ENCODE assay signal across 9 mouse cellular contexts in the genomic region with DNA sequence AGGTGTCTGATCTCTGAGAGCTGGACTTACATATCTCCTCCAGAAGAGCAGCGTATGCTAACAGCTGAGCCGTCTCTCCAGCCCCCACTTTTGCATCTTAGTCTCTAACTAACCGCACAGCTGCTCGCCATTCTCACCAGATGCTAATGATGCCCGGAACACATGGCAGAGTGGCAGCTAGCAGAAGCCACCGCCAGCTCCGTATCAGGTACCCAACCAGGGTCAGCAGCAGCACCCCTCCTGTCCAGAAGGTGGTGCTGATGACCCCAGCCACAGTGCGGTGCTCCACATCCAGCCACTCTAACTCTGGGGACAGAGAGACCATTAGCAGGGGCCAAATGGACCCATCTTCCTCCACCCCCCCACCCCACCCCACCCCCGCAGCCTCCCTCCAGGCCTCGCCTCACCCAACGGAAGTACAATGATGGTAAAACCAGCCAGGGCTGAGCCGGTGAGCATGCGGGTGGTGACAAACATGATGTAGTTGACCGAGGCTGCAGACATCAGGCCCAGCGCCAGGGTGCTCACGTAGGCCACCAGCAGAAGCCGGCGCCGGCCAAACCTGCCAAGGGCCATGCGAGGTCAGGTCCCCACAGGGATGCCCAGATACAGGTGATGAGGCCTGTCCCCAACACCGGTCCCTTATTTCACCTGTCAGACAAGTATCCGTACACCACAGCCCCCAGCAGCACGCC. TPM values are rescaled to one million over a fixed set of nuclear protein-coding genes. Genes with fewer than 3 reads are reported as not detected.
DNase-seq lines count a peak whose midpoint lies in the region; ATAC-seq and TF ChIP-seq lines count a peak whose summit lies in the region.
"Had no signal": no experiment of that assay in that cellular context is flagged by ENCODE, and none has a peak within 500 bp of the region (broad histone marks: within the 10 kb centered on the region; RNA-seq: fewer than 3 reads in every experiment).

No protein-coding gene starts in this region.

- no peaks in the 10 kb centered on the region for H3K36me3 ChIP-seq in lung, embryonic 16.5 days (ENCODE audit: control insufficient read depth, insufficient read depth, low read length)
- no peaks in the 10 kb centered on the region for H3K36me3 ChIP-seq in forebrain, embryonic 13.5 days (ENCODE audit: poor library complexity, severe bottlenecking)
- H3K36me3 ChIP-seq in midbrain, postnatal 0 days (ENCODE audit: insufficient read depth, low read length), result no peaks in the 10 kb centered on the region

- H3K27ac ChIP-seq in lung, embryonic 16.5 days (ENCODE audit: low read length), result no peak overlapping the region
- H3K27ac ChIP-seq in forebrain, embryonic 13.5 days, result no peak overlapping the region
- no peak overlapping the region for H3K27ac ChIP-seq in midbrain, postnatal 0 days (ENCODE audit: low read depth, low read length)

- H3K9me3 ChIP-seq in lung, embryonic 16.5 days (ENCODE audit: control insufficient read depth, low read length), result no peaks in the 10 kb centered on the region
- H3K9me3 ChIP-seq in forebrain, embryonic 13.5 days (replicated peaks), result no peaks in the 10 kb centered on the region
- H3K9me3 ChIP-seq in midbrain, postnatal 0 days (ENCODE audit: low read length), result no peaks in the 10 kb centered on the region

- H3K27me3 ChIP-seq in lung, embryonic 16.5 days (ENCODE audit: control insufficient read depth, insufficient read depth, low read depth, low read length), result peaks cover 2% of the 10 kb centered on the region; the same call in 1 of the 2 replicates
- peaks cover 8% of the 10 kb centered on the region for H3K27me3 ChIP-seq in forebrain, embryonic 13.5 days
- H3K27me3 ChIP-seq in midbrain, postnatal 0 days (ENCODE audit: insufficient read depth, low read length), result no peaks in the 10 kb centered on the region

- peak; percentile 53 for ATAC-seq in lung, embryonic 16.5 days (ENCODE audit: low read depth)
- ATAC-seq in forebrain, embryonic 13.5 days, result peak; percentile 73
- peak; percentile 55 for ATAC-seq in midbrain, postnatal 0 days (ENCODE audit: low FRiP score)
- ATAC-seq in megakaryocyte, adult 5-6 weeks (ENCODE audit: poor library complexity, severe bottlenecking), result no peak

- H3K9ac ChIP-seq in lung, embryonic 16.5 days (ENCODE audit: low read length), result no peak overlapping the region
- no peak overlapping the region for H3K9ac ChIP-seq in forebrain, embryonic 13.5 days
- no peak overlapping the region for H3K9ac ChIP-seq in midbrain, postnatal 0 days (replicated peaks; ENCODE audit: low read length, poor library complexity, severe bottlenecking)

- peak; percentile 68 for TF ChIP-seq CTCF in midbrain, postnatal 0 days (IDR thresholded peaks at IDR 0.05)

- WGBS in lung, embryonic 16.5 days, result 16% methylated on average over 23 of the region's 23 CpGs
- WGBS in forebrain, embryonic 13.5 days, result 25% methylated on average over 23 of the region's 23 CpGs
- 26% methylated on average over 23 of the region's 23 CpGs for WGBS in midbrain, postnatal 0 days

- peaks cover 3% of the 10 kb centered on the region for H3K4me1 ChIP-seq in lung, embryonic 16.5 days (replicated peaks; ENCODE audit: control insufficient read depth, insufficient read depth, low read length)
- H3K4me1 ChIP-seq in forebrain, embryonic 13.5 days, result peaks cover 12% of the 10 kb centered on the region; the same call in 1 of the 2 replicates
- no peaks in the 10 kb centered on the region for H3K4me1 ChIP-seq in midbrain, postnatal 0 days (ENCODE audit: insufficient read depth, low read length)

- no peak overlapping the region for H3K4me3 ChIP-seq in lung, embryonic 16.5 days (ENCODE audit: low read length)
- H3K4me3 ChIP-seq in forebrain, embryonic 13.5 days, result no peak overlapping the region
- H3K4me3 ChIP-seq in midbrain, postnatal 0 days (ENCODE audit: low read depth, low read length), result no peak overlapping the region
- H3K4me3 ChIP-seq: myocyte had no signal

- no peak overlapping the region for H3K4me2 ChIP-seq in lung, embryonic 16.5 days (ENCODE audit: low read depth, low read length)
- no peak overlapping the region for H3K4me2 ChIP-seq in forebrain, embryonic 13.5 days
- H3K4me2 ChIP-seq in midbrain, postnatal 0 days (ENCODE audit: low read depth, low read length, poor library complexity, severe bottlenecking), result no peak overlapping the region

- DNase-seq in lung, postnatal 36 days, result no peak
- DNase-seq in cerebellum, adult 18-20 months, result peak; percentile 60 to 73
- peak; percentile 57 for DNase-seq in kidney, adult 18-20 months
- DNase-seq in midbrain, postnatal 0 days (ENCODE audit: low spot score), result peak; percentile 60
- DNase-seq in spleen, postnatal 36 days (ENCODE audit: low spot score in 2 of 2), result no peak

RNA-seq across cellular contexts. Expression of gene Slc22a7, which starts 1.4 kb away (rescaled TPM):
- polyA plus RNA-seq in lung, embryonic 16.5 days (2015; fragmentation: Nextera tagmentation; extraction: Ambion mirVana), result 0.28 TPM in 1 of 2 replicates, not detected in the other
- polyA plus RNA-seq in forebrain, embryonic 13.5 days (2015; fragmentation: Nextera tagmentation; extraction: Ambion mirVana), result 0.13 TPM in 1 of 2 replicates, not detected in the other
- 0.93 TPM in 1 of 2 replicates, not detected in the other for total RNA-seq in midbrain, postnatal 0 days (2014; rRNA removed)
- 0.20 TPM in 1 of 2 replicates, not detected in the other for polyA plus RNA-seq in midbrain, postnatal 0 days (2015; fragmentation: Nextera tagmentation; extraction: Ambion mirVana)
- total RNA-seq in megakaryocyte, adult 5-6 weeks (2015), result not detected in 2 replicates
- not detected in 2 replicates for total RNA-seq in megakaryocyte, adult 5-6 weeks (2017)
- polyA plus RNA-seq: myocyte had no signal

RNA-seq across cellular contexts. Expression of gene Crip3, which starts 8.1 kb away (rescaled TPM):
- polyA plus RNA-seq in lung, embryonic 16.5 days (2015; fragmentation: Nextera tagmentation; extraction: Ambion mirVana), result 3.3 and 8.2 TPM in 2 replicates
- 0.75 and 0.89 TPM in 2 replicates for polyA plus RNA-seq in forebrain, embryonic 13.5 days (2015; fragmentation: Nextera tagmentation; extraction: Ambion mirVana)
- 2.0 and 3.0 TPM in 2 replicates for total RNA-seq in midbrain, postnatal 0 days (2014; rRNA removed)
- 1.5 and 2.1 TPM in 2 replicates for polyA plus RNA-seq in midbrain, postnatal 0 days (2015; fragmentation: Nextera tagmentation; extraction: Ambion mirVana)
- total RNA-seq in megakaryocyte, adult 5-6 weeks (2015), result not detected in 2 replicates
- total RNA-seq in megakaryocyte, adult 5-6 weeks (2017), result not detected in 2 replicates
- polyA plus RNA-seq: myocyte had no signal

RNA-seq across cellular contexts. Expression of gene Ttbk1, which starts 50.7 kb away (rescaled TPM):
- polyA plus RNA-seq in lung, embryonic 16.5 days (2015; fragmentation: Nextera tagmentation; extraction: Ambion mirVana), result 0.03 and 0.05 TPM in 2 replicates
- 3.7 and 4.1 TPM in 2 replicates for polyA plus RNA-seq in forebrain, embryonic 13.5 days (2015; fragmentation: Nextera tagmentation; extraction: Ambion mirVana)
- total RNA-seq in midbrain, postnatal 0 days (2014; rRNA removed), result 46.8 and 50.1 TPM in 2 replicates
- 5.4 and 6.1 TPM in 2 replicates for polyA plus RNA-seq in midbrain, postnatal 0 days (2015; fragmentation: Nextera tagmentation; extraction: Ambion mirVana)
- not detected in 2 replicates for total RNA-seq in megakaryocyte, adult 5-6 weeks (2015)
- total RNA-seq in megakaryocyte, adult 5-6 weeks (2017), result 0.04 TPM in 1 of 2 replicates, not detected in the other
- polyA plus RNA-seq: myocyte had no signal

RNA-seq across cellular contexts. Expression of gene Zfp318, which starts 53.3 kb away (rescaled TPM):
- 6.0 and 7.0 TPM in 2 replicates for polyA plus RNA-seq in lung, embryonic 16.5 days (2015; fragmentation: Nextera tagmentation; extraction: Ambion mirVana)
- 7.2 and 11.0 TPM in 2 replicates for polyA plus RNA-seq in forebrain, embryonic 13.5 days (2015; fragmentation: Nextera tagmentation; extraction: Ambion mirVana)
- 33.7 and 35.2 TPM in 2 replicates for total RNA-seq in midbrain, postnatal 0 days (2014; rRNA removed)
- 21.8 and 25.0 TPM in 2 replicates for polyA plus RNA-seq in midbrain, postnatal 0 days (2015; fragmentation: Nextera tagmentation; extraction: Ambion mirVana)
- 3.9 and 10.4 TPM in 2 replicates for total RNA-seq in megakaryocyte, adult 5-6 weeks (2015)
- 5.2 and 8.3 TPM in 2 replicates for total RNA-seq in megakaryocyte, adult 5-6 weeks (2017)

RNA-seq across cellular contexts. Expression of gene Dnph1, which starts 59.7 kb away (rescaled TPM):
- 33.4 and 37.2 TPM in 2 replicates for polyA plus RNA-seq in lung, embryonic 16.5 days (2015; fragmentation: Nextera tagmentation; extraction: Ambion mirVana)
- polyA plus RNA-seq in forebrain, embryonic 13.5 days (2015; fragmentation: Nextera tagmentation; extraction: Ambion mirVana), result 51.2 and 59.0 TPM in 2 replicates
- total RNA-seq in midbrain, postnatal 0 days (2014; rRNA removed), result 4.0 and 4.1 TPM in 2 replicates
- 10.2 and 10.4 TPM in 2 replicates for polyA plus RNA-seq in midbrain, postnatal 0 days (2015; fragmentation: Nextera tagmentation; extraction: Ambion mirVana)
- 10.1 and 10.4 TPM in 2 replicates for total RNA-seq in megakaryocyte, adult 5-6 weeks (2015)
- 4.3 and 5.9 TPM in 2 replicates for total RNA-seq in megakaryocyte, adult 5-6 weeks (2017)

Comparison
In these comparisons a context has a peak if more than half of its experiments do, and no peak if none do; other contexts are left out.
1. DNase-seq: peak in cerebellum, adult 18-20 months (2 of 2), kidney, adult 18-20 months (single experiment) and midbrain, postnatal 0 days (single experiment); none in lung, postnatal 36 days (single experiment) and spleen, postnatal 36 days (0 of 2).